Mouse (Mus musculus) heart, postnatal 14 days (tissue): ENCODE measurements at regions not wholly inside any gene's neighbourhood (a gene's known extent, or its start where the extent isn't known, plus 50 kb on each side); places are given as distances from the start of the nearest gene placed in this dataset.

Experiments used
- DNase-seq, 2 experiments: peaks; one replicate each; pipeline ENCODE4 v3.0.0; 2021 to 2022
- intact Hi-C: fragments of 180-260 bp; cut with DNase I; formaldehyde crosslinking; loops from one replicate; pipeline ENCODE4 v1.15.1; 2025

DNA sequence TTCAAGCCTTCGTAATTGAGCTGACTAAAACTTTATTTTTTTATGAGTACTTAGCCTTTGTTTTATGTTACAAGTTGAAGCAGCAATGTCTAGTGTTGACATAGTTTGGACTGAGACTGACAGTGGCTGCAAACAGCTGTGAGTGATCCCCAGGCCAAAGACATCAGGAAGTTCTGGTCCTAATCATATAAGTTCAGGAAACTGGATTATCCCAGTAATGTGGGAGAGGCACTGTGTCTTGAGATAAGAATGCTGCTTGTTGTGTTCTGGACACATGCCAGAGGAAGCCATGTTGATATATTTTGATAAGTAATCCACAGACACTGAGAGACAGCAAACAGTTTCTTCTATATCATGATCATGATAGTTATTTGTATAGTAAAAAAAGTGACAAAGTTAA is 153.4 kb downstream of the Lrriq3 start:
- intact Hi-C loops: no loop called here
- peak in 1 of 2 experiments; percentile 2 for DNase-seq

GRCm38 (mm10) chr3:155247124-155247523 is 153.9 kb downstream of the Lrriq3 start:
- no peak for DNase-seq
- intact Hi-C loops: no loop called here

GRCm38 (mm10) chr3:155247929-155248328 is 154.7 kb downstream of the Lrriq3 start:
- intact Hi-C loops: no loop called here
- DNase-seq: no peak

GRCm38 (mm10) chr3:155250904-155251303 is 157.7 kb downstream of the Lrriq3 start:
- intact Hi-C loops: no loop called here
- no peak for DNase-seq

- DNase-seq: no peak
- intact Hi-C loops: no loop called here
These were observed 205.0 kb downstream of the Lrriq3 start for GRCm38 (mm10) chr3:155298206-155298605.

- intact Hi-C loops: no loop called here
- DNase-seq: no peak
These were observed 205.5 kb downstream of the Lrriq3 start for GRCm38 (mm10) chr3:155298724-155299123.

DNA sequence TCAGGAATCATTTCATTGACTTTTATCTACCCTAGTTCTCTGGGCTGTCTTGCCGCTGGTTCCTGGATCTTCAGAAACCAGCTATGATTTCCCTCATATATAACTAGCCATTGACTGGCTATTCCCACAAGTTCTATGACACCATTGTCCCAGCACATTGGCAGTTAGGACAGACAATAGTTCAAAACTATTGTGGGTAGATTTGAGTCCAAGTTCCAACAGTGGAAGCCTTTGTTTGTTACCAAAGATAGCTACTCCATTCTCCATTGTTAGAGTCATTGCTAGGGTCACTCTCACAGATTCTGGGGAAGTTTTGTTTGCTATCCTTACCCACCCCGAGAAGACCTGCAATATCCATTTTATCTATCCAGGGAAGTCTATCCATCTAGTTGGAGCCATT is 229.1 kb downstream of the Lrriq3 start:
- intact Hi-C loops: no loop called here
- no peak for DNase-seq

DNA sequence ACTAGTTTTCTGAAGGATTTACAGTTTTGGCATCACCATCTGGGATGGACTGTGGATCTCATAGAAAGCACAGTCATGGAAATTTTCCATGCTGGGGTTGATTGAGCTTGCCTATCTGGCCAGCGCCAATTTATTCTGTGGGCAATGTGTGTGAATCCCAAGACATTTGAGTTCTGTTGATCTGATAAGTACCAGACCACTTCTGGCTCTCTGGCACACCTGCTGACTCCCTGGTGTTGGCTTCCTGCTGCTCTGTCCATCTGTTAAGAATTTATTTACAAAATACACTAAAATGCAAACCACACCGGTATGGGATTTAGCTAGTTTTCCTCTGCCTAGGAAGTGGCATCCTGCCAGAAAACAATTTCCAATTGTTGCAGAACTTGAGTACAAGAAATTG is 236.5 kb downstream of the Lrriq3 start:
- no peak for DNase-seq
- intact Hi-C loops: no loop called here

DNA sequence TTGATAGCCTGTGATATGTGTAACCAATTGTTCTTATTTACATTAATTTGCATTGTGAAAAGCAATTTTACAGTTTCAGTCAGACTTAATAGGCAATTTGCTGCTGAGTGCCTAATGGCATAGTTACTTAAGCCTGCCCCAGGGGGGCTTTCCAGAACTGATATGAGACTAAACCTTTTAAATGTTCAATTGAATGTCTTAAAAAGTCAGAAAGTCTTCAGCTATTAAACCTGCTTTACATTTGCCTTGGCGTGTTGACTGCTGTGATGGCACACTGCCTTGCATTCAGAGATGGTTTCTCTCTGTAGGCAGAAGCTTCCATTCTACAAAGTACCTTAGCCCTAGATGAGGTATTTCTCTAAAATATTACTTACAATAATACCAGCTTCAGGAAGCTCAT is 256.0 kb downstream of the Lrriq3 start:
- intact Hi-C loops: no loop called here
- no peak for DNase-seq

DNA sequence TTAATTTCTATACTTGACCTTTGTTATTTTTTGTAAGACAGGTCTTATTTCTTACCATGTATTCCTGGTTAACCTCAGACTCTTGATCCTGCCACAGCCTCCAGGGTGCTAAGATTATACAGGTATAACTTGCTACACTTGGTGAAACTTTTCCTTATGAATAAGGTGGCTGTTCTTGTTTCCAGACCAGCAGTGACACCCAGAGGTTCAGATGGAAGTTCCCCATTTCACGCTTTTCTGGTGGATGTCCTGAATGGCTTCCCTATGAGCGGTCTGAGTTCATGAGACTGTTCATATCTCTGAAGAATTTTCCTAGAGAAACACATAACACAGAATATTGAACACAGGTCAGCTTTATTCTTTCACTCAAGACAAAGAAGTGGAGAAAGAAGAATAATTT is 258.4 kb downstream of the Lrriq3 start:
- intact Hi-C loops: loop anchor here (5.0 kb wide), 1 partner anchor 699 kb away; no protein-coding TSS in a partner anchor
- no peak for DNase-seq

DNA sequence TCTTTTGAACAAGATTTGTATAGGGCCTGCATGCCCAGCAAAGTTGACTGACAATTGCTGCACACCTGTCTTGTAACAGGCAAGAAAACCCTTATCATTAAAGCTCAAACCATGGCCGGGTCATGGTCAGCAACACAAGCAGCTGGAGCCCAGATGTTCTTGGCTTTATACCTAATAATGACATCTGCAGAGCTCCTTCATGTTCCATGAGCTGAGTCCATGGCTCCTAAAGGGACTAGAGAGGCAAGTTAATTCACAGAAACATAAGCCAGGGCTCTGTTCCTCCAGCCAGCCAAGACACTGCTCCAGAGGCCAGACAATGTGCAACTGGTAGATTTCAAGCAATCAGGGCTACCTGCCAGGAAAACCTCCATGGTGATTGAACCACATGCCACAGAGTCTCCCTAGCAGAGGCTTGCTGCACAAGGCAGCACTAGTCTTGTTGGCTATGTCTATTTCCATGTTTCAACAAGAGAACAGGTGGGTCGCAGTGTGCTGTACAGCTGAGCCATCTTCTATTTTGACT is 259.1 kb downstream of the Lrriq3 start:
- DNase-seq: peak; percentile 47 to 53
- intact Hi-C loops: loop anchor here (5.0 kb wide), 1 partner anchor 700 kb away; no protein-coding TSS in a partner anchor

- intact Hi-C loops: no loop called here
- DNase-seq: no peak
These were observed 267.2 kb downstream of the Lrriq3 start for GRCm38 (mm10) chr3:155360399-155360798.

GRCm38 (mm10) chr3:155370716-155371115 is 277.5 kb downstream of the Lrriq3 start:
- no peak for DNase-seq
- intact Hi-C loops: no loop called here

- no peak for DNase-seq
- intact Hi-C loops: no loop called here
These were observed 280.4 kb downstream of the Lrriq3 start for GRCm38 (mm10) chr3:155373591-155373990.

DNA sequence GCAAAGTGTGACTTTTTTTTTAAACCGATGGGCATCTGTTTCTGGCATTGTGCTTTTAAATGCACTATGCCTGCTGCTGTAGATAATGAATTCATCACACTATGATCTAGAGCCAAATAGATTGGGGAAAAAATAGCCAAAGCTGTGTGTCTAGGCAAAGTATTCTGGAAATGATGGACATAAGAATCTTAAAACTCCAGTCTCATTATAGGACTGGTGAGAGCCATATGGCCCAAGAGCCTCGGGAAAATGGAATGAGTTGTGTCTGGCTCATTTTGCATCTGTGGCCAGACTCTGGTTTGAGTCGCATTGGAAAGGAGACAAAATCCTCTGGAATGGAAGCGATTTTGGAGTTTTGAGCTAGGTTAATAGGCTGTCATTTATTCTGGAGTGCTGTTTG is 288.7 kb downstream of the Lrriq3 start:
- no peak for DNase-seq
- intact Hi-C loops: no loop called here

DNA sequence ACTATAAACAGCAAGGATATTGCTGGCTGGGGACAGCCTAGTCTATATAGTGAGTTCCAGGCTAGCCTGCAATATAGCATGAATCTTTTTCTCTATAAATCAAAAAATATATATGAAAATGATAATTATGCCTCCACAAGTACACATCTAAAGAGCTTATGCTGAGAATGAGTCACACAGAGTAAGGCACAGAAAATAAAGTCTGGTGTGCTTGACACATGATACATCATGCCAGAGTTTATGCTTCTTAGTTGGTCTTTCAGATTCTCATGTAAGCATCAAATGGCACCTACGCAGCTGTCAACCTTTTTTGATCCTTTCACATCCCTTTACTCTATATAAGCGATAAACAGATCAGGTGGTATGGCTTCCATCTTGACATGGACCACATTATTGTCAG is 289.6 kb downstream of the Lrriq3 start:
- intact Hi-C loops: no loop called here

GRCm38 (mm10) chr3:155390666-155391065 is 297.4 kb downstream of the Lrriq3 start:
- DNase-seq: no peak
- intact Hi-C loops: no loop called here

More for the DNA sequence above, 289.6 kb downstream of the Lrriq3 start:
- DNase-seq: no peak

DNA sequence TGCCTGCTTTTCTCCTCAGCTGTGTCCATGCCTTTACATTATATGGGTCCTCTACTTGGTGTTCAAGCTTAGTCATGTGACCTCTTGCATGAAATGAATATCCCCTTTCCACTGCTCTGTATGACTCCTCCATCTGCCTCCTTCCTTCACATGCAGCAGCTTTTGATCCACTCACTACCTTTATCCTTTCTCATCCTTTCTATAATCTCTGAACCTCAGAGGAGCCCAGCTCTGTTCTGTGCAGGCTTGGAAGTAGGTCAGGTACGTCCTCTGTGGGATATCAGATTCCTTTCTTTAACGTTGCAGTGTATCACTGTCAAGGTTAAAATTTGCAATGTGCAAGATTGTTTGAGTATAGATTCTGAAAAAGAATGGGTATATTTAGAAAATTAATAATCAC is 302.9 kb downstream of the Lrriq3 start:
- intact Hi-C loops: no loop called here

DNA sequence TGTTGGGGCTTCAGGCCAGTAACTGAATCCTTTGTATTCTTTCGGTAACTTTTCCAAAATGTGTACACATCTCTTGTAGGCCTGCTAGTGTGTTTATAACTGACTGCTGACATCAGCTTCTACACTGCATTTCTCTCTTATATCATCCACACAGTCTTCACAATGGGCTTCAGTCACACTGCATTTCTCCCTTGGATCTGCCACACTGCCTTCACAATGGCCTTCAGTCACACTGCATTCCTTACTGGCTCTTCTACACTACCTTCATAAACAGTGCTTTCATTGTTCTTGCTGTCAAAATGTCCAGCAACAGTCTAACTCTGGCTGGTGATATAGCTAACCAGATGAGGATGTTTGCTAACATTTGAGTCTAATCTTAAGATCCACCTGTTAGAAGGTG is 308.5 kb downstream of the Lrriq3 start:
- no peak for DNase-seq
- intact Hi-C loops: no loop called here

More for the DNA sequence above, 302.9 kb downstream of the Lrriq3 start:
- DNase-seq: no peak

DNA sequence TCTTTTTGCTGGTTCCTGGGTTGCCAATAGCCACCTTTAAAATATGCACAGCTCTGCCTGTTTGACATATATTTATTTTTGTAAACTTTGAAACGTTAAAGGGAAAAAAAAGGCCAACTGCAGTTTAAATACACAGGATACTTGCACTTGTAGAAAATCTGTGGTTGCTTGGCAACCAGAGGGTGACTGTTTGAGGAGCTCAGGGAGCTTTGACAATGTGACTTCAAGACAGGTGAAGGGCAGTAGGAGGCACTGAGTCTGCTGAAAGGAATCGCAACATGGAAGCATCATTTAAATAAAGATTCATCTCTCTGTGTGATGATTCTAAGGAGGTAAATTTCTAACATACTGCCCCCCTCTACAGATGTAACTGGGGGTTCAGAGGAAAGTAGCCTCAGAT is 315.7 kb downstream of the Lrriq3 start:
- intact Hi-C loops: no loop called here
- DNase-seq: no peak

- intact Hi-C loops: no loop called here
- DNase-seq: no peak
These were observed 316.1 kb downstream of the Lrriq3 start for GRCm38 (mm10) chr3:155409371-155409770.

GRCm38 (mm10) chr3:155409867-155410266 is 316.6 kb downstream of the Lrriq3 start:
- intact Hi-C loops: no loop called here

More at GRCm38 (mm10) chr3:155409867-155410266, 316.6 kb downstream of the Lrriq3 start:
- no peak for DNase-seq
